ENCODE assay signal across 8 mouse cellular contexts in the genomic region with DNA sequence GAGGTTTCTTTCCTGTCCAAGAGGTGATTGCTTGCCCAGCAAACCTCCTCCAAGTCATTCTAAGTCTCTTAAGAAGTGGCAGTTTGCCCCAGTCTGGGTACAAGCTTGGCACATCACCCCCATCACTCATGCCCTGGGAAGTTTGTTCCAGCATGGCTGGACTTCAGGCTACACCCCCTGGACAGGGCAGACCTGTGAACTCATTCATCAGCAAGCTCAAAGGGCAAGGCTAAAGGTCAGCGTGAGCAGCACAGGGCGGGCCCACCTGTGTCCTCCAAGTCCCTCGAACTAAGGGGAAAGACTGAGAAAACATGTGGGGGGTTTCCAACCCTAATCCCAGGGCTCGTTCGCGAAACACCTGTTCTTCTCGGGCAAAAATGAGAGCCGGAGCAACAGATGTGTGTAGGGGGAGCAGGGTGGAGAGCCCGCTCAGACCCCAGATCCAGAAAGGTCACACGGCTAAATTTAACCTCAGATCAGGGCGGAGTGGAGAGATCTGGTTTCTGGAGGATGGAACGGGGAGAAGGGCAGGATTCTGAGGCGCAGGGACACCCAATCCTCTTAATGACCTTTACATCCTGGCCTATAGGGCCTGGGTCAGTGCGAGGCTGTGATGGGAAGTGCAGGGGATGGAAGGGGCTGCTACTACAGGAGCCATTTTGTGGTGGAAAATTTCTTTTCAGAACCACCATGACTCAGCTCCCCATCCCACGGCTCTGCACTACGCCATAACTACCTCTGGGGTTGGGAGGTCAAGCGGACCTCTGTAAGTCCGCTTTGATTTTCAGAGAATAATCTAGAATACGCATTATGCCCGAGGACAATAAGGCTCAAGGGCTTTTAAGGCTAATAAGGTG. TPM values are rescaled to one million over a fixed set of nuclear protein-coding genes. Genes with fewer than 3 reads are reported as not detected.
DNase-seq lines count a peak whose midpoint lies in the region; ATAC-seq and TF ChIP-seq lines count a peak whose summit lies in the region.

No protein-coding gene starts in this region.

- TF ChIP-seq CTCF in liver, postnatal 0 days (IDR thresholded peaks at IDR 0.05; ENCODE audit: low read depth), result no peak
- TF ChIP-seq CTCF in small intestine, adult 2 months (IDR thresholded peaks at IDR 0.05; ENCODE audit: extremely low read depth, insufficient read length, insufficient replicate concordance, low read depth, low read length), result no peak

- no peaks in the 10 kb centered on the region for H3K9me3 ChIP-seq in forebrain, embryonic 15.5 days
- no peaks in the 10 kb centered on the region for H3K9me3 ChIP-seq in intestine, embryonic 15.5 days
- H3K9me3 ChIP-seq in liver, postnatal 0 days (ENCODE audit: low read length), result no peaks in the 10 kb centered on the region

- no peak for TF ChIP-seq EP300 in liver, postnatal 0 days (IDR thresholded peaks at IDR 0.05; ENCODE audit: low read depth)

- peaks cover 59% of the 10 kb centered on the region for H3K4me1 ChIP-seq in forebrain, embryonic 15.5 days
- peaks cover 46% of the 10 kb centered on the region for H3K4me1 ChIP-seq in intestine, embryonic 15.5 days (replicated peaks)
- H3K4me1 ChIP-seq in liver, postnatal 0 days (ENCODE audit: insufficient read depth), result peaks cover 45% of the 10 kb centered on the region
- peaks cover 23% of the 10 kb centered on the region for H3K4me1 ChIP-seq in small intestine, adult 2 months (ENCODE audit: control insufficient read depth, insufficient read depth, insufficient read length, low read length)

- peak overlapping the region; percentile 87 for H3K4me2 ChIP-seq in forebrain, embryonic 15.5 days (replicated peaks)
- peak overlapping the region; percentile 63 for H3K4me2 ChIP-seq in intestine, embryonic 15.5 days (replicated peaks)
- peak overlapping the region; percentile 75 for H3K4me2 ChIP-seq in liver, postnatal 0 days (ENCODE audit: low read depth, low read length)

- peak overlapping the region; percentile 88 for H3K4me3 ChIP-seq in forebrain, embryonic 15.5 days
- H3K4me3 ChIP-seq in intestine, embryonic 15.5 days (replicated peaks), result peak overlapping the region; percentile 85
- H3K4me3 ChIP-seq in liver, postnatal 0 days (ENCODE audit: low read depth, low read length), result peak overlapping the region; percentile 72
- peak overlapping the region; percentile 80 for H3K4me3 ChIP-seq in small intestine, adult 2 months (ENCODE audit: low read depth, low read length)

- peak overlapping the region; percentile 92 for H3K27ac ChIP-seq in forebrain, embryonic 15.5 days (replicated peaks)
- peak overlapping the region; percentile 98 for H3K27ac ChIP-seq in intestine, embryonic 15.5 days
- peak overlapping the region; percentile 97 for H3K27ac ChIP-seq in liver, postnatal 0 days (ENCODE audit: low read depth)
- peak overlapping the region; percentile 88 for H3K27ac ChIP-seq in small intestine, adult 2 months (ENCODE audit: insufficient read depth, low read depth, low read length)

- H3K36me3 ChIP-seq in forebrain, embryonic 15.5 days, result peaks cover 52% of the 10 kb centered on the region
- H3K36me3 ChIP-seq in intestine, embryonic 15.5 days, result peaks cover 20% of the 10 kb centered on the region
- H3K36me3 ChIP-seq in liver, postnatal 0 days (replicated peaks; ENCODE audit: insufficient read depth, low read length), result peaks cover 53% of the 10 kb centered on the region
- peaks cover 28% of the 10 kb centered on the region for H3K36me3 ChIP-seq in small intestine, adult 2 months (ENCODE audit: control insufficient read depth, insufficient read depth, low read length)

- DNase-seq in lung, adult 18-20 months, result peak; percentile 27 to 49
- DNase-seq in lung, postnatal 14 days, result no peak
- DNase-seq in adrenal gland, adult 8-10 months, result peak; percentile 55
- DNase-seq in liver, postnatal 0 days, result peak; percentile 58
- DNase-seq in left cerebral cortex, adult 11 months (ENCODE audit: low spot score), result no peak

- peak overlapping the region; percentile 86 for H3K9ac ChIP-seq in forebrain, embryonic 15.5 days (replicated peaks)
- H3K9ac ChIP-seq in intestine, embryonic 15.5 days, result peak overlapping the region; percentile 95
- H3K9ac ChIP-seq in liver, postnatal 0 days (replicated peaks), result peak overlapping the region; percentile 76

- whole genome bisulfite sequencing in forebrain, embryonic 15.5 days, result 3% methylated on average over 20 of the region's 20 CpGs
- 4% methylated on average over 20 of the region's 20 CpGs for WGBS in intestine, embryonic 15.5 days
- 6% methylated on average over 20 of the region's 20 CpGs for WGBS in liver, postnatal 0 days (ENCODE audit: insufficient replicate concordance)
- 18% methylated on average over 20 of the region's 20 CpGs for WGBS in small intestine, adult 2 months

- no peaks in the 10 kb centered on the region for H3K27me3 ChIP-seq in forebrain, embryonic 15.5 days
- no peaks in the 10 kb centered on the region for H3K27me3 ChIP-seq in intestine, embryonic 15.5 days (replicated peaks)
- no peaks in the 10 kb centered on the region for H3K27me3 ChIP-seq in liver, postnatal 0 days (ENCODE audit: insufficient read depth, low read length)
- no peaks in the 10 kb centered on the region for H3K27me3 ChIP-seq in small intestine, adult 2 months (ENCODE audit: control insufficient read depth, insufficient read depth, low read length)

- 0 out of 2 replicates have a peak, but pooled peaks have one; percentile 22 for TF ChIP-seq POLR2A in small intestine, adult 2 months (IDR thresholded peaks at IDR 0.05; ENCODE audit: low read depth, low read length)

- no peak for ATAC-seq in forebrain, embryonic 15.5 days (replicated peaks)
- no peak for ATAC-seq in intestine, embryonic 15.5 days
- ATAC-seq in liver, postnatal 0 days, result no peak

RNA-seq across cellular contexts. Expression of gene Gapdh, which starts 2.2 kb away (rescaled TPM):
- 1,000 to 10,000 TPM; 1,769 to 2,176 (median 2,111) TPM for total RNA-seq in adrenal gland, adult 8-10 months (2022)
- 1,461 and 1,493 TPM in 2 replicates for polyA plus RNA-seq in forebrain, embryonic 15.5 days (2015; fragmentation: Nextera tagmentation; extraction: Ambion mirVana)
- 2,230 and 2,316 TPM in 2 replicates for polyA plus RNA-seq in intestine, embryonic 15.5 days (2015; fragmentation: Nextera tagmentation; extraction: Ambion mirVana)
- polyA plus RNA-seq in liver, postnatal 0 days (2015; fragmentation: Nextera tagmentation; extraction: Ambion mirVana), result 1,355 and 1,565 TPM in 2 replicates
- polyA plus RNA-seq in small intestine, adult 2 months (2012; rRNA removed), result 2,785 and 3,321 TPM in 2 replicates

RNA-seq across cellular contexts. Expression of gene Iffo1, which starts 19.0 kb away (rescaled TPM):
- 10 to 100 TPM; 15.2 to 60.0 (median 37.1) TPM for total RNA-seq in adrenal gland, adult 8-10 months (2022)
- 18.9 and 21.0 TPM in 2 replicates for polyA plus RNA-seq in forebrain, embryonic 15.5 days (2015; fragmentation: Nextera tagmentation; extraction: Ambion mirVana)
- 6.9 and 7.2 TPM in 2 replicates for polyA plus RNA-seq in intestine, embryonic 15.5 days (2015; fragmentation: Nextera tagmentation; extraction: Ambion mirVana)
- 4.2 and 4.8 TPM in 2 replicates for polyA plus RNA-seq in liver, postnatal 0 days (2015; fragmentation: Nextera tagmentation; extraction: Ambion mirVana)
- 7.0 and 13.0 TPM in 2 replicates for polyA plus RNA-seq in small intestine, adult 2 months (2012; rRNA removed)

RNA-seq across cellular contexts. Expression of gene Ncapd2, which starts 27.5 kb away (rescaled TPM):
- total RNA-seq in adrenal gland, adult 8-10 months (2022), result 10 to 100 TPM; 10.6 to 40.2 (median 26.6) TPM
- 98.5 and 99.5 TPM in 2 replicates for polyA plus RNA-seq in forebrain, embryonic 15.5 days (2015; fragmentation: Nextera tagmentation; extraction: Ambion mirVana)
- 83.3 and 96.9 TPM in 2 replicates for polyA plus RNA-seq in intestine, embryonic 15.5 days (2015; fragmentation: Nextera tagmentation; extraction: Ambion mirVana)
- 33.5 and 39.1 TPM in 2 replicates for polyA plus RNA-seq in liver, postnatal 0 days (2015; fragmentation: Nextera tagmentation; extraction: Ambion mirVana)
- polyA plus RNA-seq in small intestine, adult 2 months (2012; rRNA removed), result 24.3 and 53.4 TPM in 2 replicates

RNA-seq across cellular contexts. Expression of gene Mrpl51, which starts 27.6 kb away (rescaled TPM):
- total RNA-seq in adrenal gland, adult 8-10 months (2022), result 100 to 1,000 TPM; 155 to 179 (median 167) TPM
- polyA plus RNA-seq in forebrain, embryonic 15.5 days (2015; fragmentation: Nextera tagmentation; extraction: Ambion mirVana), result 155 and 158 TPM in 2 replicates
- 267 and 273 TPM in 2 replicates for polyA plus RNA-seq in intestine, embryonic 15.5 days (2015; fragmentation: Nextera tagmentation; extraction: Ambion mirVana)
- polyA plus RNA-seq in liver, postnatal 0 days (2015; fragmentation: Nextera tagmentation; extraction: Ambion mirVana), result 210 and 215 TPM in 2 replicates
- 41.6 and 62.7 TPM in 2 replicates for polyA plus RNA-seq in small intestine, adult 2 months (2012; rRNA removed)

RNA-seq across cellular contexts. Expression of gene Nop2, which starts 32.3 kb away (rescaled TPM):
- total RNA-seq in adrenal gland, adult 8-10 months (2022), result 10 to 100 TPM; 41.6 to 48.8 (median 43.4) TPM
- polyA plus RNA-seq in forebrain, embryonic 15.5 days (2015; fragmentation: Nextera tagmentation; extraction: Ambion mirVana), result 51.1 and 51.8 TPM in 2 replicates
- polyA plus RNA-seq in intestine, embryonic 15.5 days (2015; fragmentation: Nextera tagmentation; extraction: Ambion mirVana), result 68.1 and 70.3 TPM in 2 replicates
- polyA plus RNA-seq in liver, postnatal 0 days (2015; fragmentation: Nextera tagmentation; extraction: Ambion mirVana), result 23.2 and 24.8 TPM in 2 replicates
- polyA plus RNA-seq in small intestine, adult 2 months (2012; rRNA removed), result 6.5 and 7.8 TPM in 2 replicates

Comparison
In these comparisons a context has a peak if more than half of its experiments do, and no peak if none do; other contexts are left out.
1. DNase-seq: peak in lung, adult 18-20 months (2 of 2), adrenal gland, adult 8-10 months (single experiment) and liver, postnatal 0 days (single experiment); none in lung, postnatal 14 days (single experiment) and left cerebral cortex, adult 11 months (single experiment).
2. Peak in every context shown above with its lines, with median percentiles within 50 percentile points of each other: H3K27ac ChIP-seq, H3K4me2 ChIP-seq, H3K4me3 ChIP-seq and H3K9ac ChIP-seq.